Mouse (Mus musculus): ENCODE data around the gene Nudt3. TPM values are rescaled to one million over a fixed set of nuclear protein-coding genes. Genes with fewer than 3 reads are reported as not detected.
A peak's percentile ranks its signal among the peaks of the same experiment; 100 is the strongest.

Gene Nudt3
- polyA plus RNA-seq, 2 experiments = 10.7 to 20.9 TPM

DNA sequence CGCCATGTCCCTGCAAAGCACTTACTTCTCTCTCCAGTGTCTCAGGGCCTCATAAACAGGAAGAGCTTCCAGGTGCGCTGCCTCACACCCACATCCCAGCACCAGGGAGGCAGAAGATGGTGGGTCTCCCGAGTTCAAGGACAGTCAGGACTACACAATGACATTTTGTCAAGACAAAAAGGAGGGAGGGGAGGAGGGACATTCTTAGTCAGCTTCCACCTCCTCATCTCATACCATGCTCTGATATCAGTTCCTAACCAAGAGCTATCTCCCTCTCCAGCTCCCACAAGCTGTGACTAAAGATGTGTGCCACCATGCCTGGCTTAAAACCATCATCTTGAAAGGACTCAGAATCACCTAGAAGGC is 11.8 kb downstream of the Nudt3 start:
- 40% methylated on average over 3 of the region's 3 CpGs for WGBS (ENCODE audit: insufficient replicate concordance)
- peak; percentile 15; the same call in 1 of the 2 replicates for TF ChIP-seq EP300 (IDR thresholded peaks at IDR 0.05; ENCODE audit: low read depth)
- TF ChIP-seq CTCF (IDR thresholded peaks at IDR 0.05; ENCODE audit: low read depth) = no peak
- Histone ChIP-seq H3K27ac (no peak overlapping the region), H3K4me2 (ENCODE audit: low read depth) (no peak overlapping the region), H3K4me3 (ENCODE audit: insufficient read depth in 1 of 2, low read depth in 2 of 2, low read length in 2 of 2) (no peak overlapping the region), H3K36me3 (replicated peaks; ENCODE audit: control insufficient read depth, insufficient read depth, low read depth) (no peaks in the 10 kb centered on the region), H3K9ac (replicated peaks) (no peak overlapping the region), H3K4me1 (replicated peaks; ENCODE audit: control insufficient read depth in 2 of 2, insufficient read depth in 2 of 2, low read length in 1 of 2) (peaks cover 12 to 21% of the 10 kb centered on the region in 2 experiments), H3K27me3 (ENCODE audit: control insufficient read depth, insufficient read depth, low read length) (no peaks in the 10 kb centered on the region), H3K9me3 (ENCODE audit: control insufficient read depth, low read length) (no peaks in the 10 kb centered on the region)
- peak; percentile 56; the same call in 1 of the 2 replicates for ATAC-seq (ENCODE audit: insufficient read depth)
- no peak for DNase-seq (ENCODE audit: low read depth in 3 of 3, low spot score in 3 of 3)

DNA sequence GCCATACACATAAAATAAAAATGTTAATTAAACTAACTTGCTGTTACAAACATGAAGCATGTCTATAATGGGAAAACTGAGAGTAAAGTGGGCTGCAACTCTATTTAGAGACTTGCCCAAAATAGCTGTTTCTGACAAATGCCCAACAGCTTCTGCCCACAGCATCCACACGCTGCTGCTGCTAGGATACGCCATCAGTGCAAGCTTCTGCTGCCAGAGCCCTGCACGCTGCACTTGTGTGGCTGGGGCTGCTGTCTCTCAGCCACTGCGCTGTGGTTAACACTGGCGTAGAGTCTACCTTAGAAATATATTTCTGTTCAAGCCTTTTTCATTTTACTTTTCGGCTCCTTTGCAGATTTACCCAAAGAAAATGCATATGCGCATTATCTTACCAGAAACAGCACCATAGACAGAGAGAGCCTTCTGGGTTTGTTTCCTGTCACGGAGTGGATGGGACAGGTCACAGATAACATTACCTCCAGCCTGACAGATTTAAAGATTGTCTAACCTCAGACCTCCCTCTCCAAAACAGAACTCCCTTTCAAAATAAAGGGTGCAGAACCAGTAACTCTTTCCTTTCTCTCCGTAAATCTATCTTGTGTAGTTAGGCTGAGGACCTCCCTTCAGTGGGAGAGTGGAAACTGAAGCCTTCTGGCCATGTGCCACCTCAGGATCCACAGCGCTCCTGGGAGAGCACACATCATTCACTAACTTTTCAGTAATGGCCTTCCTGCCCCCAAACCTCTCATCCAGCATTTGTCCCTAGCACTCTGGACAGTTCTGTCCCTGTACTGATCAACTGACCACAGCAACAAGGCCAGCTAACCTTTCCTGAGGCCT is 12.4 kb downstream of the Nudt3 start:
- ATAC-seq (ENCODE audit: insufficient read depth) (no peak), DNase-seq (ENCODE audit: low read depth in 3 of 3, low spot score in 3 of 3) (no peak)
- no peak overlapping the region for H3K4me2 ChIP-seq (ENCODE audit: low read depth)
- no peak overlapping the region for H3K27ac ChIP-seq
- H3K9me3 ChIP-seq (ENCODE audit: control insufficient read depth, low read length) = no peaks in the 10 kb centered on the region
- H3K4me1 ChIP-seq (replicated peaks; ENCODE audit: control insufficient read depth in 2 of 2, insufficient read depth in 2 of 2, low read length in 1 of 2) = peaks cover 12 to 23% of the 10 kb centered on the region in 2 experiments
- WGBS (ENCODE audit: insufficient replicate concordance) = 35% methylated on average over 10 of the region's 10 CpGs
- no peaks in the 10 kb centered on the region for H3K36me3 ChIP-seq (replicated peaks; ENCODE audit: control insufficient read depth, insufficient read depth, low read depth)
- no peak for TF ChIP-seq CTCF (IDR thresholded peaks at IDR 0.05; ENCODE audit: low read depth)
- TF ChIP-seq EP300 (IDR thresholded peaks at IDR 0.05; ENCODE audit: low read depth) = no peak
- no peaks in the 10 kb centered on the region for H3K27me3 ChIP-seq (ENCODE audit: control insufficient read depth, insufficient read depth, low read length)
- H3K4me3 ChIP-seq (ENCODE audit: insufficient read depth in 1 of 2, low read depth in 2 of 2, low read length in 2 of 2) = no peak overlapping the region
- H3K9ac ChIP-seq (replicated peaks) = no peak overlapping the region

DNA sequence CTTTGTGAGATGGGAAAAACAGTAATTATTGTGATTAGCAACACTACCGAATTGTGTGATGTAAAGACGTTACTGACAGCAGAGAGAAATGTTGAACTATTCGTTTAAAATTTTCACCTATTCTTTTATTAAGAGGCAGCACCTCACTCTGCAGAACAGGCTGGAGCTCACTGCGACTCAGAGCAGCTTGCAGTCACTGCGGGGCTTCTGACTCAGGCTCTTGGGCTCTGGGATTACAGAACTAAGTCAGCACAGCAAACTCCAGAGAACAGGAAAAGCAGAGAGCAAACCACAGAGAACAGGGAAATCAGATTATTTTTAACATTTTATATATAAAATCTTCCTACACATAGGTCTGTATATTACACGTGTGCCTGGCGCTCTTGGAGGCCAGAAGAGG is 13.7 kb downstream of the Nudt3 start:
- WGBS (ENCODE audit: insufficient replicate concordance) = 80% methylated on average over 7 of the region's 7 CpGs
- H3K4me3 ChIP-seq (ENCODE audit: insufficient read depth in 1 of 2, low read depth in 2 of 2, low read length in 2 of 2) = no peak overlapping the region
- no peak overlapping the region for H3K9ac ChIP-seq (replicated peaks)
- H3K27me3 ChIP-seq (ENCODE audit: control insufficient read depth, insufficient read depth, low read length) = no peaks in the 10 kb centered on the region
- no peaks in the 10 kb centered on the region for H3K36me3 ChIP-seq (replicated peaks; ENCODE audit: control insufficient read depth, insufficient read depth, low read depth)
- TF ChIP-seq EP300 (IDR thresholded peaks at IDR 0.05; ENCODE audit: low read depth) (no peak), CTCF (IDR thresholded peaks at IDR 0.05; ENCODE audit: low read depth) (no peak)
- H3K27ac ChIP-seq = no peak overlapping the region
- H3K9me3 ChIP-seq (ENCODE audit: control insufficient read depth, low read length) = no peaks in the 10 kb centered on the region
- no peak for DNase-seq (ENCODE audit: low read depth in 3 of 3, low spot score in 3 of 3)
- H3K4me1 ChIP-seq (replicated peaks; ENCODE audit: control insufficient read depth in 2 of 2, insufficient read depth in 2 of 2, low read length in 1 of 2) = peaks cover 12 to 25% of the 10 kb centered on the region in 2 experiments
- no peak overlapping the region for H3K4me2 ChIP-seq (ENCODE audit: low read depth)
- ATAC-seq (ENCODE audit: insufficient read depth) = no peak

DNA sequence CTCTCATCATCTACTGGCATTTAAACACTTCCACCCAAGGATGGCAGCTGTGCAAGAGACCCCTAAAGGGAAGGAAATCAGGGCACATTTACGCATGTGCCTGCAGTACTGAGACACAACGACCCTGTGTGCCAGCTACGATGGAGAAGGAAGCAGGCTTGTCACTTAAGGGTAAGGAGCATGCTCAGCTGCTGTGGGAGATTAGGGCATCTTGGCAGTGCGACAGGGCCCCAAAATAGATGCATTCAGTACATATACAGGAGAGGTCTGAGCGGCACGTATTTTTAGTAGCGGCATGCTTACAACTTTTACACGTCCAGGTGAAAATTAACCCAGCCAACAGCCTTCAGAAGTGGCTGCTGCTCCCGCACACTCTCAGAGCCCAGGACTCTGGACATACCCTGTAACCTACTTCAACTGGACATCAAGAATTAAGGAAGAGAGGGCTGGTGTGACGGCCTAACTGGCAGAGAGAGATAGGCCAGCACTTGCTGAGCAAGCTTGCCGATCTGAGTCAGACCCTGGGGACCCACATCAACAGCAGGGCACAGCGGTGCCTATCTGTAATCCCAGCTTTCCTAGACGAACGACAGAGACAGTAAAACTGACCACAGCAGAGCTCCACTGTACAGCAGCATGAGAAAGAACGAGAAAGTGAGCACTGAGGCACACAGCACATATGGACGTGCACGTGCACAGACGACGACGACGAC is 19.6 kb downstream of the Nudt3 start:
- no peak overlapping the region for H3K4me3 ChIP-seq (ENCODE audit: insufficient read depth in 1 of 2, low read depth in 2 of 2, low read length in 2 of 2)
- H3K9ac ChIP-seq (replicated peaks) = no peak overlapping the region
- DNase-seq (ENCODE audit: low read depth in 3 of 3, low spot score in 3 of 3) (no peak), ATAC-seq (ENCODE audit: insufficient read depth) (peak; percentile 73)
- no peak for TF ChIP-seq CTCF (IDR thresholded peaks at IDR 0.05; ENCODE audit: low read depth)
- no peak for TF ChIP-seq EP300 (IDR thresholded peaks at IDR 0.05; ENCODE audit: low read depth)
- no peaks in the 10 kb centered on the region for H3K36me3 ChIP-seq (replicated peaks; ENCODE audit: control insufficient read depth, insufficient read depth, low read depth)
- H3K27ac ChIP-seq = peak overlapping the region; percentile 12; the same call in 1 of the 2 replicates
- H3K9me3 ChIP-seq (ENCODE audit: control insufficient read depth, low read length) = no peaks in the 10 kb centered on the region
- H3K4me2 ChIP-seq (ENCODE audit: low read depth) = no peak overlapping the region; the same call in 1 of the 2 replicates
- no peaks in the 10 kb centered on the region for H3K27me3 ChIP-seq (ENCODE audit: control insufficient read depth, insufficient read depth, low read length)
- peaks cover 5 to 24% of the 10 kb centered on the region in 2 experiments for H3K4me1 ChIP-seq (replicated peaks; ENCODE audit: control insufficient read depth in 2 of 2, insufficient read depth in 2 of 2, low read length in 1 of 2)
- WGBS (ENCODE audit: insufficient replicate concordance) = 31% methylated on average over 21 of the region's 21 CpGs

DNA sequence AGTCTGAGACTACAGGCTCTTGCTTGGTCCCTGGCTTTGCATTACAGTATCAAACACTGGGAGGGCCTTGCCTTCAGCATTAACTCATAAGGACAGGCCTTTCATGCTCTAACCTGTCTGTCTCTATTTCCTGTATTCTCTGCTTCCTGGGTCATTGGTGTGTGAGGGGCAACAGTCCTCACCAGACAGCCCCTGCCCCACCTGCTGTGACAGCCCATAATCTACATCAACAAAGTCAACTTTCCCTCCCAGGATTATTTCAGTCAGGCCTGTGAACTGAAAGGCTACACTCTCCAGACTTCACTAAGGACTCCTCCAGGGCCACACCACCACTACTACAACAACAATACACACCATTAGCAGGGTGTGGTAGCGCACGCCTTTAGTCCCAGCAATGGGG is 20.3 kb downstream of the Nudt3 start:
- no peak overlapping the region for H3K27ac ChIP-seq
- peaks cover 5 to 24% of the 10 kb centered on the region in 2 experiments for H3K4me1 ChIP-seq (replicated peaks; ENCODE audit: control insufficient read depth in 2 of 2, insufficient read depth in 2 of 2, low read length in 1 of 2)
- 78% methylated on average over 2 of the region's 2 CpGs for WGBS (ENCODE audit: insufficient replicate concordance)
- TF ChIP-seq CTCF (IDR thresholded peaks at IDR 0.05; ENCODE audit: low read depth) (no peak), EP300 (IDR thresholded peaks at IDR 0.05; ENCODE audit: low read depth) (no peak)
- ATAC-seq (ENCODE audit: insufficient read depth) = no peak
- H3K36me3 ChIP-seq (replicated peaks; ENCODE audit: control insufficient read depth, insufficient read depth, low read depth) = no peaks in the 10 kb centered on the region
- no peaks in the 10 kb centered on the region for H3K27me3 ChIP-seq (ENCODE audit: control insufficient read depth, insufficient read depth, low read length)
- no peak overlapping the region for H3K9ac ChIP-seq (replicated peaks)
- no peaks in the 10 kb centered on the region for H3K9me3 ChIP-seq (ENCODE audit: control insufficient read depth, low read length)
- no peak overlapping the region for H3K4me2 ChIP-seq (ENCODE audit: low read depth)
- no peak for DNase-seq (ENCODE audit: low read depth in 3 of 3, low spot score in 3 of 3)
- H3K4me3 ChIP-seq (ENCODE audit: insufficient read depth in 1 of 2, low read depth in 2 of 2, low read length in 2 of 2) = no peak overlapping the region
